10 mouse cellular contexts compared by ENCODE assay signal in genomic region chr4:45967479-45968341, GRCm38 (mm10). TPM values are rescaled to one million over a fixed set of nuclear protein-coding genes. Genes with fewer than 3 reads are reported as not detected.
DNase-seq lines count a peak whose midpoint lies in the region; ATAC-seq and TF ChIP-seq lines count a peak whose summit lies in the region.
"Had no signal": no experiment of that assay in that cellular context is flagged by ENCODE, and none has a peak within 500 bp of the region (broad histone marks: within the 10 kb centered on the region; RNA-seq: fewer than 3 reads in every experiment).

No protein-coding gene starts in this region.

- TF ChIP-seq POLR2A in small intestine, adult 2 months (IDR thresholded peaks at IDR 0.05; ENCODE audit: low read depth, low read length): no peak

- no peak overlapping the region for H3K9ac ChIP-seq in forebrain, embryonic 13.5 days
- 0 out of 2 replicates have a peak overlapping the region, but pooled peaks have one; percentile 13 for H3K9ac ChIP-seq in kidney, embryonic 16.5 days (replicated peaks; ENCODE audit: low read length)

- DNase-seq in kidney, adult 18-20 months: peak; percentile 14
- DNase-seq in kidney, postnatal 14 days: no peak
- DNase-seq in left cerebral cortex, postnatal 25 days (ENCODE audit: low spot score in 2 of 2): no peak
- DNase-seq in gastrocnemius, adult 8-10 months (ENCODE audit: low spot score in 2 of 2): no peak
- DNase-seq: thymus, postnatal 4 days had no signal

- H3K4me1 ChIP-seq in forebrain, embryonic 13.5 days: peaks cover 23% of the 10 kb centered on the region
- peaks cover 39% of the 10 kb centered on the region for H3K4me1 ChIP-seq in kidney, embryonic 16.5 days (ENCODE audit: insufficient read depth, low read length)
- peaks cover 40% of the 10 kb centered on the region for H3K4me1 ChIP-seq in small intestine, adult 2 months (ENCODE audit: control insufficient read depth, insufficient read depth, insufficient read length, low read length)

- peak overlapping the region; percentile 7; the same call in 1 of the 2 replicates for H3K4me2 ChIP-seq in forebrain, embryonic 13.5 days
- no peak overlapping the region for H3K4me2 ChIP-seq in kidney, embryonic 16.5 days (replicated peaks; ENCODE audit: low read depth, low read length)

- intact Hi-C loops in left cerebral cortex, postnatal 25 days (cut with DNase I): no loop called here

- no peaks in the 10 kb centered on the region for H3K36me3 ChIP-seq in forebrain, embryonic 13.5 days (ENCODE audit: poor library complexity, severe bottlenecking)
- H3K36me3 ChIP-seq in kidney, embryonic 16.5 days (ENCODE audit: insufficient read depth, low read length): no peaks in the 10 kb centered on the region
- H3K36me3 ChIP-seq in small intestine, adult 2 months (ENCODE audit: control insufficient read depth, insufficient read depth, low read length): no peaks in the 10 kb centered on the region
- H3K36me3 ChIP-seq: G1E had no signal

- no peak overlapping the region for H3K4me3 ChIP-seq in forebrain, embryonic 13.5 days
- no peak overlapping the region for H3K4me3 ChIP-seq in kidney, embryonic 16.5 days (ENCODE audit: low read length)
- no peak overlapping the region for H3K4me3 ChIP-seq in small intestine, adult 2 months (ENCODE audit: low read depth, low read length)

- no peaks in the 10 kb centered on the region for H3K9me3 ChIP-seq in forebrain, embryonic 13.5 days (replicated peaks)
- no peaks in the 10 kb centered on the region for H3K9me3 ChIP-seq in kidney, embryonic 16.5 days (ENCODE audit: low read length)
- H3K9me3 ChIP-seq: G1E had no signal

- TF ChIP-seq CTCF in small intestine, adult 2 months (IDR thresholded peaks at IDR 0.05; ENCODE audit: extremely low read depth, insufficient read length, insufficient replicate concordance, low read depth, low read length): no peak

- no peak overlapping the region; the same call in 1 of the 2 replicates for H3K27ac ChIP-seq in forebrain, embryonic 13.5 days
- peak overlapping the region; percentile 83 for H3K27ac ChIP-seq in kidney, embryonic 16.5 days (ENCODE audit: low read length)
- peak overlapping the region; percentile 94 for H3K27ac ChIP-seq in small intestine, adult 2 months (ENCODE audit: insufficient read depth, low read depth, low read length)

- peaks cover 15% of the 10 kb centered on the region; the same call in 1 of the 2 replicates for H3K27me3 ChIP-seq in forebrain, embryonic 13.5 days
- H3K27me3 ChIP-seq in kidney, embryonic 16.5 days (ENCODE audit: insufficient read depth, low read length): no peaks in the 10 kb centered on the region
- no peaks in the 10 kb centered on the region for H3K27me3 ChIP-seq in small intestine, adult 2 months (ENCODE audit: control insufficient read depth, insufficient read depth, low read length)

- 17% methylated on average over 9 of the region's 9 CpGs for WGBS in forebrain, embryonic 13.5 days
- WGBS in kidney, embryonic 16.5 days: 51% methylated on average over 9 of the region's 9 CpGs
- WGBS in small intestine, adult 2 months: 69% methylated on average over 9 of the region's 9 CpGs

- ATAC-seq in forebrain, embryonic 13.5 days: no peak
- no peak for ATAC-seq in kidney, embryonic 16.5 days (ENCODE audit: low FRiP score, low TSS enrichment)
- no peak for ATAC-seq in monocyte, adult 5-6 weeks (replicated peaks; ENCODE audit: insufficient number of reproducible peaks, low FRiP score, low TSS enrichment, poor library complexity, severe bottlenecking)

RNA-seq across cellular contexts. Expression of gene Tdrd7, which starts 2.6 kb away (rescaled TPM):
- 9.7 and 13.7 TPM in 2 replicates for polyA plus RNA-seq in forebrain, embryonic 13.5 days (2015; fragmentation: Nextera tagmentation; extraction: Ambion mirVana)
- polyA plus RNA-seq in kidney, embryonic 16.5 days (2015; fragmentation: Nextera tagmentation; extraction: Ambion mirVana): 20.1 and 20.5 TPM in 2 replicates
- 8.7 and 21.9 TPM in 2 replicates for polyA plus RNA-seq in small intestine, adult 2 months (2012; rRNA removed)
- total RNA-seq in monocyte, adult 5-6 weeks (2017): 34.6 to 58.1 TPM (median 48.0 TPM) in 3 replicates
- 10 to 100 TPM; 27.0 to 28.1 TPM for total RNA-seq in left cerebral cortex, postnatal 25 days (2021)
- total RNA-seq in gastrocnemius, adult 8-10 months (2022): 10 to 100 TPM in 2 of 4 experiments, 1 to 10 TPM in 2; 8.7 to 12.7 (median 9.5) TPM
